Mouse (Mus musculus) right cerebral cortex, postnatal 4 days (tissue): ENCODE measurements around the gene Phtf1.

Source experiments
- DNase-seq: peaks from one replicate; pipeline ENCODE4 v3.0.0-alpha.2; 2022

Phtf1 gene

GRCm38 (mm10) chr3:104026938-104027337, 59.0 kb downstream of the Phtf1 start:
- DNase-seq = no peak

- DNase-seq = no peak
Observed at GRCm38 (mm10) chr3:104032086-104032485, 64.2 kb downstream of the Phtf1 start.

- no peak for DNase-seq
Observed at GRCm38 (mm10) chr3:104032747-104033146, 64.8 kb downstream of the Phtf1 start.

GRCm38 (mm10) chr3:104059001-104059622, 91.2 kb downstream of the Phtf1 start:
- peak; percentile 28 for DNase-seq

- DNase-seq = no peak
Observed at GRCm38 (mm10) chr3:104069395-104069794, 101.5 kb downstream of the Phtf1 start.
